Mouse (Mus musculus): ENCODE data around the gene ccdc198. TPM values are rescaled to one million over a fixed set of nuclear protein-coding genes. Genes with fewer than 3 reads are reported as not detected.

Gene ccdc198
- polyA plus RNA-seq, 1 experiment from 2014 or later, result not detected

GRCm38 (mm10) chr14:49172582-49172988 is 72.7 kb downstream of the ccdc198 start:
- H3K4me3 ChIP-seq (ENCODE audit: low read depth, low read length), result peak overlapping the region; percentile 94
- under 1% methylated on average over 18 of the region's 46 CpGs for WGBS
- ATAC-seq (ENCODE audit: low read depth), result peak; percentile 84

GRCm38 (mm10) chr14:49171867-49172581 is 73.2 kb downstream of the ccdc198 start, which contains the start of gene Naa30:
Naa30 (plus strand) TSS chr14:49172226.
- Histone ChIP-seq H3K4me2 (ENCODE audit: low read depth, low read length) (peak within 1 kb of the TSS; percentile 94), H3K4me3 (ENCODE audit: low read depth, low read length) (peak within 1 kb of the TSS; percentile 94), H3K4me1 (ENCODE audit: control insufficient read depth, insufficient read depth, low read length) (peaks cover 19% of the 10 kb centered on the region), H3K27me3 (replicated peaks; ENCODE audit: control insufficient read depth, insufficient read depth, low read length) (no peaks in the 10 kb centered on the region), H3K27ac (replicated peaks; ENCODE audit: low read depth, low read length) (peak within 1 kb of the TSS; percentile 75), H3K9ac (ENCODE audit: low read depth, low read length) (peak within 1 kb of the TSS; percentile 95), H3K36me3 (ENCODE audit: control insufficient read depth, insufficient read depth, low read length) (0 out of 2 replicates have a peak, but pooled peaks cover 8% of the 10 kb centered on the region), H3K9me3 (ENCODE audit: control insufficient read depth, low read length) (no peaks in the 10 kb centered on the region)
- ATAC-seq (ENCODE audit: low read depth), result peak; percentile 95
- DNase-seq (ENCODE audit: low spot score), result peak; percentile 98
- WGBS, result 0% methylated on average over 12 of the region's 86 CpGs

More at GRCm38 (mm10) chr14:49172582-49172988, 72.7 kb downstream of the ccdc198 start:
- Histone ChIP-seq H3K9me3 (ENCODE audit: control insufficient read depth, low read length) (no peaks in the 10 kb centered on the region), H3K27ac (replicated peaks; ENCODE audit: low read depth, low read length) (peak overlapping the region; percentile 75), H3K4me2 (ENCODE audit: low read depth, low read length) (peak overlapping the region; percentile 94), H3K27me3 (replicated peaks; ENCODE audit: control insufficient read depth, insufficient read depth, low read length) (no peaks in the 10 kb centered on the region), H3K36me3 (ENCODE audit: control insufficient read depth, insufficient read depth, low read length) (0 out of 2 replicates have a peak, but pooled peaks cover 8% of the 10 kb centered on the region), H3K4me1 (ENCODE audit: control insufficient read depth, insufficient read depth, low read length) (peaks cover 19% of the 10 kb centered on the region), H3K9ac (ENCODE audit: low read depth, low read length) (peak overlapping the region; percentile 95)
- DNase-seq (ENCODE audit: low spot score), result peak; percentile 51

- Histone ChIP-seq H3K27me3 (replicated peaks; ENCODE audit: control insufficient read depth, insufficient read depth, low read length) (no peaks in the 10 kb centered on the region), H3K27ac (replicated peaks; ENCODE audit: low read depth, low read length) (no peak overlapping the region), H3K4me2 (ENCODE audit: low read depth, low read length) (peak overlapping the region; percentile 94), H3K9me3 (ENCODE audit: control insufficient read depth, low read length) (no peaks in the 10 kb centered on the region), H3K36me3 (ENCODE audit: control insufficient read depth, insufficient read depth, low read length) (0 out of 2 replicates have a peak, but pooled peaks cover 8% of the 10 kb centered on the region), H3K4me1 (ENCODE audit: control insufficient read depth, insufficient read depth, low read length) (peaks cover 18% of the 10 kb centered on the region), H3K9ac (ENCODE audit: low read depth, low read length) (peak overlapping the region; percentile 95; the same call in 1 of the 2 replicates), H3K4me3 (ENCODE audit: low read depth, low read length) (peak overlapping the region; percentile 94)
- whole genome bisulfite sequencing, result 30% methylated on average over 8 of the region's 8 CpGs
- no peak for ATAC-seq (ENCODE audit: low read depth)
- DNase-seq (ENCODE audit: low spot score), result peak; percentile 4
These were observed 74.0 kb downstream of the ccdc198 start for GRCm38 (mm10) chr14:49171286-49171685.

Other genes starting within 250 kb of the ccdc198 start
- 18.5 and 25.3 TPM in 2 replicates for gene Ap5m1, start 179.4 kb downstream of the ccdc198 start, polyA plus RNA-seq (2014; fragmentation: Nextera tagmentation; extraction: Ambion mirVana)
- 48.6 and 57.2 TPM in 2 replicates for gene Exoc5, start 178.8 kb downstream of the ccdc198 start, polyA plus RNA-seq (2014; fragmentation: Nextera tagmentation; extraction: Ambion mirVana)
- 13.3 and 14.0 TPM in 2 replicates for gene Naa30, start 73.2 kb downstream of the ccdc198 start, polyA plus RNA-seq (2014; fragmentation: Nextera tagmentation; extraction: Ambion mirVana)

Data from embryonic facial prominence, embryonic 14.5 days (tissue).